Mouse (Mus musculus): ENCODE measurements around the gene Ablim1. TPM values are rescaled to one million over a fixed set of nuclear protein-coding genes. Genes with fewer than 3 reads are reported as not detected.

The Ablim1 gene
- polyA plus RNA-seq, 1 experiment: 110 TPM

DNA sequence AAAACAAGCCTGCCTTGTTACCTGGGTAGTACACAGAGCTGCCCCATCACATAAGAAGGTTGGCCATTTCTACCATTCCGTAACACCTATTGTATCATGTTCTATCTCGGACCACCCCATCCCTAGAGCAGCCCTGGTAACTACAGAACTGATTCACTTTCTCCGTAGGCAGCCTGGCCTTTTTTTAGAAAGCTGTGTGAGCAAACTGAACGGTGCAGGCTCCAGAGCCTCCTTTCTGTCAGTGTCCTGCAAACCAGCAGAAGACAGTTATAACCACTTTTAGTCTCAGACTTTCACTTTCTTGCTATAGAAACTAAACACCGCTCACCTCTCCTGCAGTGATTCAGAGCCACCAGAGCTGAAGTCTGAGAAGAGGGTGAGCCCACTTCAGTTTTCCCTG is 314.1 kb downstream of the Ablim1 start:
- 49% methylated on average over 5 of the region's 5 CpGs for WGBS
- DNase-seq: no peak
- no peak overlapping the region for H3K4me3 ChIP-seq (replicated peaks; ENCODE audit: insufficient read depth, low read depth, low read length)
- H3K27me3 ChIP-seq (ENCODE audit: control insufficient read depth, insufficient read depth, low read length): no peaks in the 10 kb centered on the region
- TF ChIP-seq POLR2A (IDR thresholded peaks at IDR 0.05; ENCODE audit: borderline replicate concordance, insufficient read depth, low read length): no peak
- TF ChIP-seq CTCF (IDR thresholded peaks at IDR 0.05; ENCODE audit: borderline replicate concordance, insufficient read depth, low read depth, low read length): no peak
- no peak overlapping the region for H3K27ac ChIP-seq (ENCODE audit: insufficient read depth, low read length)
- peaks cover 71% of the 10 kb centered on the region for H3K4me1 ChIP-seq (ENCODE audit: control insufficient read depth, insufficient read depth, low read length)

DNA sequence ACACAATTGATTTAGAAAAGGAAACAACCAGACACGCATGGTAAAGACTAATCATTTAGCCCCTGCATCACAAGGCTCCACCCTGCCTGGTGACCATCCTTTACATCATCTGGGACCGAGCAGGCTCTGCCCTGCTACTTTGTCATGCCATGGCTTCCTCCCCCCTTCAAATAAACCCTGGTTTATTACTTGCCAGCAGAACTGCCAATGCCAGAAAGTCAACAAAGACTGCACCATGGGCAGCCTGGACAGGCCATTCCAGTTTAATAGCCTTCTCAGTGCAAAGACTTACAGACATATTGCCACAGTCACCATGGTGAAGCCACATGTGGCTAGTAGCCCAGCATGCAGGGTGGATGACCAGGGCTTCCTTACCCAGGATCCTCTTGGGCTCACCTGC is 314.9 kb downstream of the Ablim1 start:
- 0 out of 2 replicates have a peak overlapping the region, but pooled peaks have one; percentile 19 for H3K27ac ChIP-seq (ENCODE audit: insufficient read depth, low read length)
- peak; percentile 40 to 58 for DNase-seq
- no peaks in the 10 kb centered on the region for H3K27me3 ChIP-seq (ENCODE audit: control insufficient read depth, insufficient read depth, low read length)
- H3K4me1 ChIP-seq (ENCODE audit: control insufficient read depth, insufficient read depth, low read length): peaks cover 75% of the 10 kb centered on the region
- WGBS: 36% methylated on average over 2 of the region's 2 CpGs
- no peak overlapping the region for H3K4me3 ChIP-seq (replicated peaks; ENCODE audit: insufficient read depth, low read depth, low read length)
- TF ChIP-seq POLR2A (IDR thresholded peaks at IDR 0.05; ENCODE audit: borderline replicate concordance, insufficient read depth, low read length) (no peak), CTCF (IDR thresholded peaks at IDR 0.05; ENCODE audit: borderline replicate concordance, insufficient read depth, low read depth, low read length) (no peak)

DNA sequence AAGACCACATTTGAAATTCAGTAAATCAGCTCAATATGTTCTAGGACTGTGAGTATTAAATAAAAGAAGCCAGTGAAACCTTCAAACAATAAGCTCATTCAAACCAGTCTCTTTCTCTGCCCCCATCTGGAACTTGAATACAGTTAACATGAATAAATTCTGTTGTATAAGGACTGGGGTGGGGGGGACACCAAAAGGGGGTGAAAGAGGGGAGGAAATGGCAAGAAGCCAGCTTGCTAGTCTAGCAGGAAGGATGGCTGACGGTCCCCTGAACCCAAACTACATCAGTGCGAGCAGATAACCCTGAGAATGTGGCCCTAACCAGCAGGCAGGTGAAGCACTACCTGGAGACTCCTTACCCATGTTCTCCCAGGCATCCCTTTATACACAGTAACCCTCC is 315.8 kb downstream of the Ablim1 start:
- peaks cover 76% of the 10 kb centered on the region for H3K4me1 ChIP-seq (ENCODE audit: control insufficient read depth, insufficient read depth, low read length)

DNA sequence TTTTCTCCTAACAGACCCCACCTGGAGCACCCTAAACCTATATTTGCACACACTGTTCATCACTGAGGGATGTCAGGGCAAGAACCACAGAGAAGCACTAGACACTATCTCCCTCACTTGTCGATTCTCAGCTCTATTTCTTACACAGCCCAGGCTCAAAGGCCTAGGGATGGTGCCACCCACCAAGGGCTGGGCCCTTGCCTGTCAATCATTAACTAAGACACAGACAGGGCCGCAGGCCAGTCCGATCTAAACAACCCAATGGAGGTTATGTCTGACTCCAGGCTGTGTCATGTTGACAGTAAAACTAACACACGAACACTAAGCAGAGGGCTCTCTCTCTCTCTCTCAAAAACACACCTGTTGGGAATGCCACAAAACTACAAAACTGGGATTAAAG is 316.4 kb downstream of the Ablim1 start:
- Histone ChIP-seq H3K27ac (ENCODE audit: insufficient read depth, low read length) (no peak overlapping the region), H3K4me1 (ENCODE audit: control insufficient read depth, insufficient read depth, low read length) (peaks cover 80% of the 10 kb centered on the region), H3K4me3 (replicated peaks; ENCODE audit: insufficient read depth, low read depth, low read length) (no peak overlapping the region), H3K27me3 (ENCODE audit: control insufficient read depth, insufficient read depth, low read length) (no peaks in the 10 kb centered on the region)
- DNase-seq: no peak
- 77% methylated on average over 4 of the region's 4 CpGs for WGBS
- TF ChIP-seq CTCF (IDR thresholded peaks at IDR 0.05; ENCODE audit: borderline replicate concordance, insufficient read depth, low read depth, low read length) (no peak), POLR2A (IDR thresholded peaks at IDR 0.05; ENCODE audit: borderline replicate concordance, insufficient read depth, low read length) (no peak)

More for the DNA sequence above, 315.8 kb downstream of the Ablim1 start:
- H3K4me3 ChIP-seq (replicated peaks; ENCODE audit: insufficient read depth, low read depth, low read length): no peak overlapping the region
- H3K27me3 ChIP-seq (ENCODE audit: control insufficient read depth, insufficient read depth, low read length): no peaks in the 10 kb centered on the region
- WGBS: 64% methylated on average over 2 of the region's 2 CpGs
- DNase-seq: peak in 1 of 2 experiments; percentile 20
- no peak overlapping the region for H3K27ac ChIP-seq (ENCODE audit: insufficient read depth, low read length)
- TF ChIP-seq POLR2A (IDR thresholded peaks at IDR 0.05; ENCODE audit: borderline replicate concordance, insufficient read depth, low read length) (no peak), CTCF (IDR thresholded peaks at IDR 0.05; ENCODE audit: borderline replicate concordance, insufficient read depth, low read depth, low read length) (no peak)

DNA sequence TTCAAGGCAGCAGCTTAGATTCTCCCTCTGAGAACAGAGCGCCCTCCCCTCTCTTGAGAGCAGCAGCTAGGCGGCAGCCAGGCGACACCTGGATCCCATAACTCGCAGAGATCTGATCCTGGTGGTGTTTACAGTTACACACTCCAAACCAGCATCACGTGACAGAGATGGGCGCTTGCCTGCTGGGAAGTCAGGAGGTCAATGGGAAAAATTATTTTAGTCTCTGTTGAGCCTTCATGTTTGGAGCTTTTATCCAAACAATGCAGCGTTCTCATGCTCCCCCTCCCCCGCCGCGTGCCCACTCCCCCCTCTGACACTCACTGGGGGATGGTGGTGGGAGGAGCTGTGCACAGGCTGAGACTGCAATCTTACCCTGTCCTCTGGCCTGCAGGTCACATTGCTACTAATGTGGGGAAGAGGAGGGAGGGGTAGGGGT is 317.5 kb downstream of the Ablim1 start:
- 17% methylated on average over 10 of the region's 10 CpGs for WGBS
- Histone ChIP-seq H3K4me1 (ENCODE audit: control insufficient read depth, insufficient read depth, low read length) (peaks cover 72% of the 10 kb centered on the region), H3K27me3 (ENCODE audit: control insufficient read depth, insufficient read depth, low read length) (no peaks in the 10 kb centered on the region), H3K27ac (ENCODE audit: insufficient read depth, low read length) (no peak overlapping the region), H3K4me3 (replicated peaks; ENCODE audit: insufficient read depth, low read depth, low read length) (no peak overlapping the region)
- TF ChIP-seq CTCF (IDR thresholded peaks at IDR 0.05; ENCODE audit: borderline replicate concordance, insufficient read depth, low read depth, low read length): peak; percentile 12; the same call in 1 of the 2 replicates
- TF ChIP-seq POLR2A (IDR thresholded peaks at IDR 0.05; ENCODE audit: borderline replicate concordance, insufficient read depth, low read length): no peak
- no peak for DNase-seq

DNA sequence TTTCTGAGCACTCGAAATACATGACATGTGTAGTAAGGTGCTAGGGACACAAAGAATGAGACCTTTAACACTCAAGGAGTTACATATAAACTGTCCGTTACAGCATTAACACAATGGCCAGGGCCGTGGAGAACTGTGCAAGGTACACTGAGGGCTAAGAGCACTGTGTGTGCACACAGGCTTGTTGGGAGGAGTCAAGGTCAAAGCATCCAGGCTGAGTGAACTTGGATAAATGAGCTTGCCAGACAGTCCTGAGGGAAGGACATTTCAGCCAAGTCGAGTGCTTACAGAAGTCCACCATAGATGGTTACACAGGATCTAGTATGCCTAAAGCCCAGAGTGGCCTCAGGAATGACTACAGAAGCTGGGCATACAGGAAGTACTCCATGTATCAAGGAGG is 319.3 kb downstream of the Ablim1 start:
- Histone ChIP-seq H3K27ac (ENCODE audit: insufficient read depth, low read length) (no peak overlapping the region), H3K4me3 (replicated peaks; ENCODE audit: insufficient read depth, low read depth, low read length) (no peak overlapping the region), H3K27me3 (ENCODE audit: control insufficient read depth, insufficient read depth, low read length) (no peaks in the 10 kb centered on the region), H3K4me1 (ENCODE audit: control insufficient read depth, insufficient read depth, low read length) (peaks cover 68% of the 10 kb centered on the region)
- WGBS: 72% methylated on average over 4 of the region's 4 CpGs
- no peak for DNase-seq
- TF ChIP-seq CTCF (IDR thresholded peaks at IDR 0.05; ENCODE audit: borderline replicate concordance, insufficient read depth, low read depth, low read length) (no peak), POLR2A (IDR thresholded peaks at IDR 0.05; ENCODE audit: borderline replicate concordance, insufficient read depth, low read length) (no peak)

DNA sequence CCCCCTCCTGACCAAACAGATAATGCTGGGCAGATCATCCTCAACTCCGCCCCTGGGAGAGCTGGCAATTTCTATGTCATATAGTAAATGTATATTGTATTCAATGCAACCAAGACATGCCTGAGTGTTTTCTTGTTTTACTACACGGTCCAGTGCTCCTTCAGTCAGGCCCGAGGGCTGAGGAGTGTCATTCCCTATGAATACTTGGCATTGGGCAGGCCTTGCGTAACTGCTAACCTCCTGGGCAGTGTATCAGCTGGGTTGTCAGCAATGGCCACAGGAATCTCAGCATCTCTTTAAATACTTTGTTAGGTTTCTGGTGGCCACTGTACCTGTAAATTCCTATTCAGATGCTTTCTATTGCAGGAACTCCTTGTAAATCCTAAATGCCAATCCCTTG is 320.1 kb downstream of the Ablim1 start:
- no peaks in the 10 kb centered on the region for H3K27me3 ChIP-seq (ENCODE audit: control insufficient read depth, insufficient read depth, low read length)
- peak in 1 of 2 experiments; percentile 57 for DNase-seq
- 41% methylated on average over 4 of the region's 4 CpGs for WGBS
- peaks cover 64% of the 10 kb centered on the region for H3K4me1 ChIP-seq (ENCODE audit: control insufficient read depth, insufficient read depth, low read length)
- no peak overlapping the region for H3K4me3 ChIP-seq (replicated peaks; ENCODE audit: insufficient read depth, low read depth, low read length)
- TF ChIP-seq POLR2A (IDR thresholded peaks at IDR 0.05; ENCODE audit: borderline replicate concordance, insufficient read depth, low read length): no peak
- no peak for TF ChIP-seq CTCF (IDR thresholded peaks at IDR 0.05; ENCODE audit: borderline replicate concordance, insufficient read depth, low read depth, low read length)
- peak overlapping the region; percentile 40; the same call in 1 of the 2 replicates for H3K27ac ChIP-seq (ENCODE audit: insufficient read depth, low read length)

DNA sequence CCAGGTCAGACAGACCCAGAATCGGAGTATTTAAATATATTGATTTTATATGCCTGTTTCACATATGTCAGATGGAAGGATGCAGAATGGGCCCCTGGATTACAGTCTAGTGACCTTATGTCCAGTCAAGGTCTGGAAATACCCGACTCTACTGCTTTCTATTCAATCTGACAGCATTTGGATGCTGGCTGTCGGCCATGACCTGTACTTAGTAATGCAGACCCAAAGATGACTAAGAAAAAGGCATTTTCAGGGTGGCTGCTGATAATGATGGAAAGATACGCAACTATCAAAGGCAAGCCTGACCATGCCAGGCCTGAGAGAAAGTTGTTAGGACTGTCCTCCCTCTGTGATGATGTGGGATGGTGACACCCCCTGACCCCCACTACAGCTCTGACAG is 321.0 kb downstream of the Ablim1 start:
- WGBS: 51% methylated on average over 4 of the region's 4 CpGs
- DNase-seq: peak in 1 of 2 experiments; percentile 54
- H3K27ac ChIP-seq (ENCODE audit: insufficient read depth, low read length): no peak overlapping the region
- no peak overlapping the region for H3K4me3 ChIP-seq (replicated peaks; ENCODE audit: insufficient read depth, low read depth, low read length)
- H3K4me1 ChIP-seq (ENCODE audit: control insufficient read depth, insufficient read depth, low read length): peaks cover 59% of the 10 kb centered on the region
- H3K27me3 ChIP-seq (ENCODE audit: control insufficient read depth, insufficient read depth, low read length): no peaks in the 10 kb centered on the region
- TF ChIP-seq POLR2A (IDR thresholded peaks at IDR 0.05; ENCODE audit: borderline replicate concordance, insufficient read depth, low read length): no peak
- TF ChIP-seq CTCF (IDR thresholded peaks at IDR 0.05; ENCODE audit: borderline replicate concordance, insufficient read depth, low read depth, low read length): no peak

All from cerebellum, adult 2 months (tissue).